Mouse (Mus musculus) G1E-ER4 (cell line): ENCODE data around the gene Gphb5. TPM values are rescaled to one million over a fixed set of nuclear protein-coding genes. Genes with fewer than 3 reads are reported as not detected.

Source experiments
- GATA1 ChIP-seq: IDR thresholded peaks from one replicate; pipeline ENCODE4 v1.8.0; 2012; ENCODE audit warnings: low read length, inconsistent platforms
- polyA plus RNA-seq: library from polyadenylated mRNA; stranded (reverse); fragments of >175 nt; gene quantifications from 2 replicates; pipeline ENCODE4 v1.2.3, GENCODE M21; 2012

Gphb5 gene
- polyA plus RNA-seq, 1 experiment, result not detected

GRCm38 (mm10) chr12:75364416-75364815 lies 52.2 kb downstream of the Gphb5 start:
- no peak for TF ChIP-seq GATA1

- TF ChIP-seq GATA1, result no peak
Observed at GRCm38 (mm10) chr12:75362456-75362855, 54.1 kb downstream of the Gphb5 start.

Other genes with a start within 250 kb of the Gphb5 start
- not detected in 2 replicates for gene Kcnh5, start 239.4 kb downstream of the Gphb5 start, polyA plus RNA-seq
- gene Rhoj, start 108.5 kb downstream of the Gphb5 start, polyA plus RNA-seq, result not detected in 2 replicates
- 92.8 and 114 TPM in 2 replicates for gene Ppp2r5e, start 179.5 kb upstream of the Gphb5 start, polyA plus RNA-seq